Mouse (Mus musculus) neural tube, embryonic 12.5 days (tissue): ENCODE data around the gene Ipo7. TPM values are rescaled to one million over a fixed set of nuclear protein-coding genes. Genes with fewer than 3 reads are reported as not detected.
A peak's percentile ranks its signal among the peaks of the same experiment; 100 is the strongest.
"Not testable (repeated sequence)": the region's sequence is repeated elsewhere in the genome, so short reads cannot be mapped to it uniquely, and the experiment has no call there.

Experiments used
- ATAC-seq: fragments of 200-750 bp; cut with Nextera tagmentation; 2 replicates; pipeline ENCODE4 v1.8.0; 2017; ENCODE audit warnings: low read depth, mild to moderate bottlenecking, moderate TSS enrichment, moderate library complexity; ENCODE audit not compliant: low FRiP score
- H3K27ac ChIP-seq: fragments of 300-500 bp; sonication (generic); 2 replicates; pipeline ENCODE4 v1.5.1; 2016
- H3K27me3 ChIP-seq: fragments of 300-500 bp; sonication (generic); replicated peaks from 2 replicates; pipeline ENCODE4 v1.6.1; 2016; ENCODE audit warnings: mild to moderate bottlenecking
- H3K36me3 ChIP-seq: fragments of 300-500 bp; sonication (generic); 2 replicates; pipeline ENCODE4 v1.6.1; 2016; ENCODE audit warnings: mild to moderate bottlenecking
- H3K4me1 ChIP-seq: fragments of 300-500 bp; sonication (generic); 2 replicates; pipeline ENCODE4 v1.6.1; 2016
- H3K4me2 ChIP-seq: fragments of 300-500 bp; sonication (generic); replicated peaks from 2 replicates; pipeline ENCODE4 v1.6.1; 2016; ENCODE audit warnings: mild to moderate bottlenecking
- H3K4me3 ChIP-seq: fragments of 300-500 bp; sonication (generic); 2 replicates; pipeline ENCODE4 v1.5.1; 2016
- H3K9ac ChIP-seq: fragments of 300-500 bp; sonication (generic); 2 replicates; pipeline ENCODE4 v1.6.1; 2016; ENCODE audit warnings: mild to moderate bottlenecking
- H3K9me3 ChIP-seq: fragments of 300-500 bp; sonication (generic); 2 replicates; pipeline ENCODE4 v1.6.1; 2016; ENCODE audit warnings: mild to moderate bottlenecking
- WGBS: fragments of 180-500 bp; shearing (Covaris S2); methylation state at CpG from one replicate; pipeline ENCODE4 v1.1.7; 2016; 5-methylcytosine and 5-hydroxymethylcytosine counted together
- polyA plus RNA-seq: library from polyadenylated mRNA; unstranded; fragments of >200 nt; fragmentation: Nextera tagmentation; extraction: Ambion mirVana; gene quantifications from 2 replicates; pipeline ENCODE4 v1.2.1, GENCODE M21; 2016

Ipo7 gene
- polyA plus RNA-seq, 1 experiment from 2014 or later = 45.5 TPM

- peaks cover 30% of the 10 kb centered on the region for H3K36me3 ChIP-seq
- no peak overlapping the region for H3K4me2 ChIP-seq
- no peak overlapping the region for H3K4me3 ChIP-seq
- no peak overlapping the region for H3K27ac ChIP-seq
- H3K4me1 ChIP-seq = no peaks in the 10 kb centered on the region
- WGBS = 83% methylated on average over 1 of the region's 1 CpGs
- ATAC-seq = no peak
- peaks cover 9% of the 10 kb centered on the region; the same call in 1 of the 2 replicates for H3K9me3 ChIP-seq
- H3K9ac ChIP-seq = no peak overlapping the region
- no peaks in the 10 kb centered on the region for H3K27me3 ChIP-seq
Measured at GRCm38 (mm10) chr7:110028826-110029225, 10.8 kb downstream of the Ipo7 start.

- WGBS = 91% methylated on average over 3 of the region's 3 CpGs
- no peaks in the 10 kb centered on the region for H3K9me3 ChIP-seq
- H3K27me3 ChIP-seq = no peaks in the 10 kb centered on the region
- H3K4me2 ChIP-seq = no peak overlapping the region
- no peak overlapping the region for H3K9ac ChIP-seq
- ATAC-seq = no peak
- H3K36me3 ChIP-seq = peaks cover 33% of the 10 kb centered on the region
- H3K27ac ChIP-seq = no peak overlapping the region
- H3K4me3 ChIP-seq = no peak overlapping the region
- no peaks in the 10 kb centered on the region for H3K4me1 ChIP-seq
Measured at GRCm38 (mm10) chr7:110030342-110030741, 12.3 kb downstream of the Ipo7 start.

- not testable (repeated sequence) for H3K4me2 ChIP-seq, H3K4me3 ChIP-seq, H3K27ac ChIP-seq, H3K9ac ChIP-seq, H3K27me3 ChIP-seq, ATAC-seq, H3K9me3 ChIP-seq
- Histone ChIP-seq H3K36me3 (peaks cover 31% of the 10 kb centered on the region), H3K4me1 (peaks cover 12% of the 10 kb centered on the region)
- 96% methylated on average over 2 of the region's 2 CpGs for WGBS
Measured at GRCm38 (mm10) chr7:110057723-110058122, 39.6 kb downstream of the Ipo7 start.

GRCm38 (mm10) chr7:110059092-110059785 is 41.2 kb downstream of the Ipo7 start:
- Histone ChIP-seq H3K4me2 (peak overlapping the region; percentile 71; the same call in 1 of the 2 replicates), H3K36me3 (peaks cover 18% of the 10 kb centered on the region), H3K9ac (no peak overlapping the region), H3K27ac (no peak overlapping the region), H3K27me3 (no peaks in the 10 kb centered on the region), H3K9me3 (no peaks in the 10 kb centered on the region), H3K4me1 (peaks cover 16% of the 10 kb centered on the region), H3K4me3 (0 out of 2 replicates have a peak overlapping the region, but pooled peaks have one; percentile 1)
- 88% methylated on average over 12 of the region's 12 CpGs for WGBS
- no peak for ATAC-seq

GRCm38 (mm10) chr7:110060106-110060668 is 42.1 kb downstream of the Ipo7 start:
- Histone ChIP-seq H3K9ac (peak overlapping the region; percentile 98), H3K4me1 (peaks cover 16% of the 10 kb centered on the region), H3K4me3 (peak overlapping the region; percentile 78), H3K27ac (peak overlapping the region; percentile 99), H3K27me3 (no peaks in the 10 kb centered on the region), H3K36me3 (peaks cover 12% of the 10 kb centered on the region), H3K9me3 (no peaks in the 10 kb centered on the region), H3K4me2 (peak overlapping the region; percentile 71)
- no peak for ATAC-seq
- WGBS = 19% methylated on average over 5 of the region's 5 CpGs

GRCm38 (mm10) chr7:110060669-110061198 is 42.7 kb downstream of the Ipo7 start:
- Histone ChIP-seq H3K27me3 (no peaks in the 10 kb centered on the region), H3K9ac (peak overlapping the region; percentile 98), H3K9me3 (no peaks in the 10 kb centered on the region), H3K4me3 (peak overlapping the region; percentile 78), H3K4me2 (peak overlapping the region; percentile 71), H3K36me3 (peaks cover 12% of the 10 kb centered on the region), H3K27ac (peak overlapping the region; percentile 99), H3K4me1 (peaks cover 16% of the 10 kb centered on the region)
- WGBS = under 1% methylated on average over 26 of the region's 26 CpGs
- ATAC-seq = no peak

GRCm38 (mm10) chr7:110061199-110061751 is 43.2 kb downstream of the Ipo7 start, which contains the start of gene Zfp143:
Zfp143 (plus strand) TSS chr7:110061217.
- H3K9ac ChIP-seq = peak within 1 kb of the TSS; percentile 98
- H3K36me3 ChIP-seq = peaks cover 10% of the 10 kb centered on the region
- peak; percentile 98 for ATAC-seq
- no peaks in the 10 kb centered on the region for H3K27me3 ChIP-seq
- H3K4me3 ChIP-seq = peak within 1 kb of the TSS; percentile 78
- peak within 1 kb of the TSS; percentile 100 for H3K27ac ChIP-seq
- WGBS = under 1% methylated on average over 34 of the region's 34 CpGs
- no peaks in the 10 kb centered on the region for H3K9me3 ChIP-seq
- peak within 1 kb of the TSS; percentile 71 for H3K4me2 ChIP-seq
- peaks cover 16% of the 10 kb centered on the region for H3K4me1 ChIP-seq

- no peaks in the 10 kb centered on the region for H3K9me3 ChIP-seq
- under 1% methylated on average over 48 of the region's 48 CpGs for WGBS
- H3K9ac ChIP-seq = peak overlapping the region; percentile 93
- peak overlapping the region; percentile 100 for H3K27ac ChIP-seq
- H3K27me3 ChIP-seq = no peaks in the 10 kb centered on the region
- peak overlapping the region; percentile 65 for H3K4me2 ChIP-seq
- peaks cover 16% of the 10 kb centered on the region for H3K4me1 ChIP-seq
- H3K36me3 ChIP-seq = peaks cover 10% of the 10 kb centered on the region
- ATAC-seq = peak; percentile 79
- H3K4me3 ChIP-seq = peak overlapping the region; percentile 78
Measured at GRCm38 (mm10) chr7:110061752-110062273, 43.7 kb downstream of the Ipo7 start.

GRCm38 (mm10) chr7:110063731-110064130 is 45.7 kb downstream of the Ipo7 start:
- Histone ChIP-seq H3K4me3 (no peak overlapping the region), H3K9me3 (no peaks in the 10 kb centered on the region), H3K4me1 (peaks cover 16% of the 10 kb centered on the region), H3K4me2 (no peak overlapping the region), H3K27me3 (no peaks in the 10 kb centered on the region), H3K27ac (no peak overlapping the region), H3K9ac (no peak overlapping the region), H3K36me3 (peaks cover 14% of the 10 kb centered on the region)
- ATAC-seq = no peak
- whole genome bisulfite sequencing = 97% methylated on average over 9 of the region's 9 CpGs

- 94% methylated on average over 2 of the region's 2 CpGs for WGBS
- H3K36me3 ChIP-seq = peaks cover 39% of the 10 kb centered on the region
- no peak overlapping the region for H3K9ac ChIP-seq
Measured at GRCm38 (mm10) chr7:110069070-110069469, 51.0 kb downstream of the Ipo7 start.

GRCm38 (mm10) chr7:110078168-110078567 is 60.1 kb downstream of the Ipo7 start:
- no peak for ATAC-seq
- WGBS = 90% methylated on average over 5 of the region's 5 CpGs

More at GRCm38 (mm10) chr7:110069070-110069469, 51.0 kb downstream of the Ipo7 start:
- no peak overlapping the region for H3K4me3 ChIP-seq
- no peak overlapping the region for H3K27ac ChIP-seq
- no peaks in the 10 kb centered on the region for H3K9me3 ChIP-seq
- no peak overlapping the region for H3K4me2 ChIP-seq
- no peaks in the 10 kb centered on the region for H3K27me3 ChIP-seq
- H3K4me1 ChIP-seq = no peaks in the 10 kb centered on the region
- ATAC-seq = no peak

More at GRCm38 (mm10) chr7:110078168-110078567, 60.1 kb downstream of the Ipo7 start:
- Histone ChIP-seq H3K27ac (no peak overlapping the region), H3K36me3 (peaks cover 86% of the 10 kb centered on the region), H3K9me3 (peaks cover 4% of the 10 kb centered on the region; the same call in 1 of the 2 replicates), H3K4me1 (no peaks in the 10 kb centered on the region), H3K4me2 (no peak overlapping the region), H3K4me3 (no peak overlapping the region), H3K9ac (no peak overlapping the region), H3K27me3 (no peaks in the 10 kb centered on the region)
